Mouse (Mus musculus) liver, postnatal 0 days (tissue): Measurements from ENCODE around the gene Ndufb3.

Source experiments
- CTCF ChIP-seq: sonication (generic); IDR thresholded peaks from 2 replicates; pipeline ENCODE4 v1.5.1; 2016; ENCODE audit warnings: antibody characterized with exemption, low read depth
- EP300 ChIP-seq: IDR thresholded peaks from 2 replicates; pipeline ENCODE4 v1.6.1; 2016; ENCODE audit warnings: antibody characterized with exemption, low read depth, mild to moderate bottlenecking

DNA sequence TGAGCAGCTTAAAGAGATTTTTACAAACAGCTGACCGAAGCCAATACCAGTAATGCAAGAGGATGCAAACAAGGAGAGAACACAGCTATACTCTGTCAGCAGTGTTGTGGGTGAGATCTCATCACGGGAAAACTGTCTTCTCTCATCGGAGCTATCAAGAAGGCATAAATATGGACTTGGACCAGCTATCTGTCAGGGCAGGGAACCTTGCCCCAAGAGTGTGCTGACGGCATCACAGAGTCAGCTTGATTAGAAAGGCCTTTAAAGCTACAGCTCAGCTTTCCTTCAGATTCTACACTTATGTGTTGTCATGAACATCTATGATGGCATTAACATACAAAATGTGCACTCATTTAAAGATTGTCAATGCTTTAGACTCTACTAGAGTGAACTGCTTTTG is 16.5 kb downstream of the Ndufb3 start:
- no peak for TF ChIP-seq EP300
- no peak for TF ChIP-seq CTCF
